Mouse (Mus musculus) kidney, adult 2 months (tissue): ENCODE measurements around the gene Acad9.

ENCODE experiments used
- CTCF ChIP-seq: fragments of 200-500 bp; conservative IDR thresholded peaks from 2 replicates; pipeline ENCODE4 v1.5.1; 2011; ENCODE audit warnings: low read depth, mild to moderate bottlenecking, control low read depth, low read length, moderate library complexity, mixed read lengths; ENCODE audit not compliant: insufficient read depth, insufficient read length
- POLR2A ChIP-seq: fragments of 200-500 bp; IDR thresholded peaks from one replicate; pipeline ENCODE4 v1.6.1; 2011; ENCODE audit warnings: low read depth, low read length, control low read depth

DNA sequence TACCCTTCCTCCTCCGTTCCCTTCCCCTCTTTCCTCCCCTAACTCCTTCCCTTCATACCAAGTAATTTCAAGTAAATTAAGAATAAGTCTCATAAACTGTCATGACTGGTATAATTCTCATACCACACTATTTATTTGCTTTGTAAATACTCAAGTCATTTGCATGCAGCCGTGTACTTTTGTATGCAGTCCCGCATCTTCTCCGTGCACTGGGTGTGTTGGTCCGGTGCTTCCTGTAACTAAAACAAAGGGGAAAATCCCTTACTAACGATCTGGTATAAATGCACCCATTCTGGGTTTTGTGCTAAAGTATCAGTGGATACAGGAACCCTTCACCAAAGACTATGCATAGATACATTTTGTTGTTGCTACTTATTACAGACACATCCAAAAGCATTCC is 40.0 kb upstream of the Acad9 start:
- TF ChIP-seq POLR2A: no peak
- no peak for TF ChIP-seq CTCF
